Mouse (Mus musculus) midbrain, embryonic 16.5 days (tissue): ENCODE results near the gene Ppara. TPM values are rescaled to one million over a fixed set of nuclear protein-coding genes. Genes with fewer than 3 reads are reported as not detected.
"Not testable (repeated sequence)": the region's sequence is repeated elsewhere in the genome, so short reads cannot be mapped to it uniquely, and the experiment has no call there.

ENCODE experiments used
- ATAC-seq: fragments of 200-750 bp; cut with Nextera tagmentation; 2 replicates; pipeline ENCODE4 v1.8.0; 2017; ENCODE audit warnings: moderate TSS enrichment
- H3K27ac ChIP-seq: fragments of 300-500 bp; sonication (generic); 2 replicates; pipeline ENCODE4 v1.5.1; 2014; ENCODE audit warnings: mild to moderate bottlenecking, low read length, mixed read lengths
- H3K27me3 ChIP-seq: fragments of 300-500 bp; sonication (generic); 2 replicates; pipeline ENCODE4 v1.6.1; 2014; ENCODE audit warnings: low read depth, low read length, mixed read lengths; ENCODE audit not compliant: control insufficient read depth, insufficient read depth
- H3K36me3 ChIP-seq: fragments of 300-500 bp; sonication (generic); 2 replicates; pipeline ENCODE4 v1.6.1; 2014; ENCODE audit warnings: mild to moderate bottlenecking, low read length, moderate library complexity, mixed read lengths; ENCODE audit not compliant: control insufficient read depth, insufficient read depth
- H3K4me1 ChIP-seq: fragments of 300-500 bp; sonication (generic); 2 replicates; pipeline ENCODE4 v1.6.1; 2014; ENCODE audit warnings: mild to moderate bottlenecking, low read length, mixed read lengths; ENCODE audit not compliant: control insufficient read depth, insufficient read depth
- H3K4me2 ChIP-seq: fragments of 300-500 bp; sonication (generic); 2 replicates; pipeline ENCODE4 v1.6.1; 2014; ENCODE audit warnings: mild to moderate bottlenecking, low read length, mixed read lengths
- H3K4me3 ChIP-seq: fragments of 300-500 bp; sonication (generic); 2 replicates; pipeline ENCODE4 v1.5.1; 2014; ENCODE audit warnings: low read depth, mild to moderate bottlenecking, low read length, moderate library complexity, mixed read lengths
- H3K9ac ChIP-seq: fragments of 300-500 bp; sonication (generic); 2 replicates; pipeline ENCODE4 v1.6.1; 2014; ENCODE audit warnings: low read depth, low read length, mixed read lengths
- H3K9me3 ChIP-seq: fragments of 300-500 bp; sonication (generic); replicated peaks from 2 replicates; pipeline ENCODE4 v1.6.1; 2014; ENCODE audit warnings: mild to moderate bottlenecking, low read length, mixed read lengths; ENCODE audit not compliant: control insufficient read depth, poor library complexity, severe bottlenecking
- WGBS: fragments of 180-500 bp; shearing (Covaris S2); extraction: QIAGEN DNeasy Blood & Tissue Kit; methylation state at CpG from one replicate; pipeline ENCODE4 v1.1.7; 2014; 5-methylcytosine and 5-hydroxymethylcytosine counted together
- polyA plus RNA-seq: library from polyadenylated mRNA; unstranded; fragments of >200 nt; fragmentation: Nextera tagmentation; extraction: Ambion mirVana; gene quantifications from 2 replicates; pipeline ENCODE4 v1.2.1, GENCODE M21; 2015

The Ppara gene
- polyA plus RNA-seq, 1 experiment from 2014 or later = 1.5 TPM

DNA sequence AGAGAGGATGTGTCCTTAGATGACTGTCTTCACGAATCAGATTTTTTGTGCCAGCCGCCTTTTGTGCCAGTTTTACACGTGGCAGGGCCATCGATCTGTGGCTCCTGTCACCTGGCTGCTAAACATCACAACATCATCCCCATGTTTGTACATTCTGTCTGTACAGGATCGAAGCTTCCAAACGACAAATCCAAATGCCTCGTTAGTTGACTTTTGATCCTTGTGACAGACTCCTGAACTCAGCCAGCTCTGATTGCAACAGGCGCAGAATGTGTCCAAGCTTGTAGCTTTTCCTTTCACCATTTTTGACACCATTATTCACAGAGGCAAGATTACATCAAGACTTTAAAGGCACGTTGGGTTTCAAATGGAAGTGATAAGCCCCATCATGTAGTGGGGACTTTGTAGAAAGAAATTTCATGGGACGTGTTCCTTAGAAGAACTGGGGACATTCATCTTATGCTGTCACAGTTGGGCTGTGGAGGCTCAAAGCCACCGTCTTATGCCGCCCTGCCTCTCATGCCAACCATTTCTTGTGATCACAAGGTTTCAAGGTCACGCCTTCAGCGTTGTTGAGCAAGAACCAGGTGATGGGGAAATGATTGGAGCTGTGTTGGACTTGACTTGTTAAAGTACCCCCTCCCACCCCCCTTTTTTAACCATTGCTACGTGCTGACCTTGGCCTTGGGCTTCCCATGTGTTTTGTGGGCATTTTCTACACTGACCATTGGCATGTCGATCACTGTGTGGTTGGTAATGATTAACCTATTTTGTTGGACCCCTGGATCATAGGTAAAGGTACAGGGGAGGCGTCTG is 36.7 kb downstream of the Ppara start:
- Histone ChIP-seq H3K9me3 (no peaks in the 10 kb centered on the region), H3K4me3 (no peak overlapping the region), H3K9ac (no peak overlapping the region), H3K36me3 (no peaks in the 10 kb centered on the region), H3K4me1 (no peaks in the 10 kb centered on the region), H3K4me2 (no peak overlapping the region), H3K27ac (no peak overlapping the region), H3K27me3 (no peaks in the 10 kb centered on the region)
- WGBS = 89% methylated on average over 17 of the region's 17 CpGs
- no peak for ATAC-seq

GRCm38 (mm10) chr15:85772146-85772740 is 37.5 kb downstream of the Ppara start:
- no peak overlapping the region for H3K9ac ChIP-seq
- WGBS = 83% methylated on average over 11 of the region's 11 CpGs
- H3K4me2 ChIP-seq = no peak overlapping the region
- H3K9me3 ChIP-seq = no peaks in the 10 kb centered on the region
- H3K4me3 ChIP-seq = no peak overlapping the region
- H3K4me1 ChIP-seq = no peaks in the 10 kb centered on the region
- H3K27ac ChIP-seq = no peak overlapping the region
- H3K27me3 ChIP-seq = no peaks in the 10 kb centered on the region
- ATAC-seq = no peak
- H3K36me3 ChIP-seq = no peaks in the 10 kb centered on the region

- no peak overlapping the region for H3K4me3 ChIP-seq
- H3K9me3 ChIP-seq = no peaks in the 10 kb centered on the region
- no peak for ATAC-seq
- H3K9ac ChIP-seq = no peak overlapping the region
- no peak overlapping the region for H3K27ac ChIP-seq
- no peaks in the 10 kb centered on the region for H3K27me3 ChIP-seq
- WGBS = 94% methylated on average over 9 of the region's 9 CpGs
- no peaks in the 10 kb centered on the region for H3K36me3 ChIP-seq
- no peaks in the 10 kb centered on the region for H3K4me1 ChIP-seq
- no peak overlapping the region for H3K4me2 ChIP-seq
Observed at GRCm38 (mm10) chr15:85774419-85774818, 39.6 kb downstream of the Ppara start.

GRCm38 (mm10) chr15:85775001-85775400 is 40.2 kb downstream of the Ppara start:
- no peaks in the 10 kb centered on the region for H3K4me1 ChIP-seq
- no peaks in the 10 kb centered on the region for H3K9me3 ChIP-seq
- no peak overlapping the region for H3K4me2 ChIP-seq
- H3K27ac ChIP-seq = no peak overlapping the region
- no peaks in the 10 kb centered on the region for H3K36me3 ChIP-seq
- 88% methylated on average over 7 of the region's 7 CpGs for WGBS
- no peak for ATAC-seq
- H3K9ac ChIP-seq = no peak overlapping the region
- H3K27me3 ChIP-seq = no peaks in the 10 kb centered on the region
- H3K4me3 ChIP-seq = no peak overlapping the region

- Histone ChIP-seq H3K27me3 (no peaks in the 10 kb centered on the region), H3K9ac (no peak overlapping the region), H3K4me2 (no peak overlapping the region), H3K36me3 (no peaks in the 10 kb centered on the region), H3K9me3 (no peaks in the 10 kb centered on the region), H3K4me3 (no peak overlapping the region), H3K27ac (no peak overlapping the region), H3K4me1 (no peaks in the 10 kb centered on the region)
- whole genome bisulfite sequencing = 82% methylated on average over 1 of the region's 2 CpGs
- no peak for ATAC-seq
Observed at GRCm38 (mm10) chr15:85776241-85776640, 41.5 kb downstream of the Ppara start.

GRCm38 (mm10) chr15:85776771-85777170 is 42.0 kb downstream of the Ppara start:
- 76% methylated on average over 5 of the region's 5 CpGs for WGBS
- Histone ChIP-seq H3K27ac (no peak overlapping the region), H3K4me2 (no peak overlapping the region), H3K27me3 (no peaks in the 10 kb centered on the region), H3K4me1 (no peaks in the 10 kb centered on the region), H3K9me3 (no peaks in the 10 kb centered on the region), H3K36me3 (no peaks in the 10 kb centered on the region), H3K4me3 (no peak overlapping the region), H3K9ac (no peak overlapping the region)
- ATAC-seq = no peak

DNA sequence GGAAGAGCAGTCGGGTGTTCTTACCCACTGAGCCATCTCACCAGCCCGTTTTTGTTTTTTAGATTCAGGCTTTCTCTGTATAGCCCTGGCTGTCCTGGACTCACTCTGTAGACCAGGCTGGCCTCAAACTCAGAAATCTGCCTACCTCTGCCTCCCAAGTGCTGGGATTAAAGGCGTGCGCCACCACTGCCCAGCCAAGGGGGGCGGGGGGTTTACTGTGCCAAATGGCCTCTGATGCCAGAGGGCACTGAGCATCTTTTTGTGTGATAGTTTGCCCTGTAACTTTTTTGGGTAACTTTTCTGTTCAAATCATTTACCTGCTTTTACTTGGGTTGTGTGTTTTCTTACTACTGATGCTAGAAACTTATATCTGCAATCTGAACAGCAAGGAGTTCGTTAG is 44.1 kb downstream of the Ppara start:
- not testable (repeated sequence) for H3K4me3 ChIP-seq, H3K27ac ChIP-seq, H3K4me2 ChIP-seq, H3K9me3 ChIP-seq, H3K4me1 ChIP-seq, ATAC-seq, H3K27me3 ChIP-seq, H3K9ac ChIP-seq, H3K36me3 ChIP-seq
- WGBS = 92% methylated on average over 6 of the region's 6 CpGs

- WGBS = 91% methylated on average over 4 of the region's 4 CpGs
Observed at GRCm38 (mm10) chr15:85783146-85783545, 48.4 kb downstream of the Ppara start.

GRCm38 (mm10) chr15:85784341-85784740 is 49.6 kb downstream of the Ppara start:
- ATAC-seq = no peak
- H3K4me2 ChIP-seq = no peak overlapping the region
- 90% methylated on average over 3 of the region's 3 CpGs for WGBS
- H3K9me3 ChIP-seq = no peaks in the 10 kb centered on the region
- H3K4me3 ChIP-seq = no peak overlapping the region
- H3K4me1 ChIP-seq = no peaks in the 10 kb centered on the region
- no peak overlapping the region for H3K27ac ChIP-seq
- no peaks in the 10 kb centered on the region for H3K36me3 ChIP-seq
- no peaks in the 10 kb centered on the region for H3K27me3 ChIP-seq
- no peak overlapping the region for H3K9ac ChIP-seq

More at GRCm38 (mm10) chr15:85783146-85783545, 48.4 kb downstream of the Ppara start:
- H3K4me2 ChIP-seq = no peak overlapping the region
- H3K27ac ChIP-seq = no peak overlapping the region
- H3K36me3 ChIP-seq = no peaks in the 10 kb centered on the region
- no peaks in the 10 kb centered on the region for H3K27me3 ChIP-seq
- ATAC-seq = no peak
- H3K4me3 ChIP-seq = no peak overlapping the region
- H3K4me1 ChIP-seq = no peaks in the 10 kb centered on the region
- no peaks in the 10 kb centered on the region for H3K9me3 ChIP-seq
- H3K9ac ChIP-seq = no peak overlapping the region
